Mouse (Mus musculus) retina, postnatal 7 days (tissue): ENCODE measurements around the gene Hlf.
A peak's percentile ranks its signal among the peaks of the same experiment; 100 is the strongest.

Experiments used
- DNase-seq: peaks from one replicate; pipeline ENCODE4 v3.0.0-alpha.2; 2012; ENCODE audit warnings: low read depth, low spot score

Gene Hlf

GRCm38 (mm10) chr11:90340836-90341235 lies 49.9 kb downstream of the Hlf start:
- DNase-seq, result no peak

DNA sequence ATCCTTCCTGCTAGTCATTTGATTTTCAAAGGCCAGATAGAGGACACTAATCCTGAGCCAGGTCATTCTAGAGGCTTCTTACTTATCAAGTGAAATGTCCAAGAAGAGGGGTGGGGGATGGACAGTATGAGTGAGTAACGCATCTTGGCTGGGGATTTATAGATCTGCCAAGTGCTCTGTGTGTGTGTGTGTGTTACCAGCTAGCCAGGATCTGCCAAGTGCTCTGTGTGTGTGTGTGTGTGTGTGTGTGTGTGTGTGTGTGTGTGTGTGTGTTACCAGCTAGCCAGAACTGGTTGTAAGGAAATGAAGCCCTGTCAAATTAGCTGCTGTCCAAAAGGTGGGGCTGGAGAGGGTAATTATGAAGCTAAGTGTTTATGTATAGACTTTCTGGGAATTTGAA lies 55.9 kb downstream of the Hlf start:
- DNase-seq, result no peak

DNA sequence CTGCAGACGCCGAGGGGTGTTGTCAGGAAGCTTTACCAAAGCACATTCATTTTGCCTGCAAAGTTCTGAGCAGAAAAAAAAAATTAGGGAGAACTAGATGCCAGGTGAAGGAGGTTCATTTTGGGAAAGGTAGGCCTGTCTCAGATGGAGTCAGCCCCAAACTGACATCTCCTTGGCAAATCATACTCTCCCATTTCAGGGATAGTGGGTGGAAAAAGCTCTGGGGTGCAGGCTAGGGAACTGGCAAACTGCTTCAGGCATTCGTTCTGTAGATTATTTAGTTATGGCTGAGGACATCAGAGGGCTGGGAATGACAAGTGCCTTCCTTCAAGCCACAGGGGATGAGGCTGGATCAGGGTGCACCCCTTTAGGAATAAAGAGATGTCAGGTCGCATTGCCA lies 58.0 kb downstream of the Hlf start:
- no peak for DNase-seq

GRCm38 (mm10) chr11:90330202-90330694 lies 60.4 kb downstream of the Hlf start:
- no peak for DNase-seq

DNA sequence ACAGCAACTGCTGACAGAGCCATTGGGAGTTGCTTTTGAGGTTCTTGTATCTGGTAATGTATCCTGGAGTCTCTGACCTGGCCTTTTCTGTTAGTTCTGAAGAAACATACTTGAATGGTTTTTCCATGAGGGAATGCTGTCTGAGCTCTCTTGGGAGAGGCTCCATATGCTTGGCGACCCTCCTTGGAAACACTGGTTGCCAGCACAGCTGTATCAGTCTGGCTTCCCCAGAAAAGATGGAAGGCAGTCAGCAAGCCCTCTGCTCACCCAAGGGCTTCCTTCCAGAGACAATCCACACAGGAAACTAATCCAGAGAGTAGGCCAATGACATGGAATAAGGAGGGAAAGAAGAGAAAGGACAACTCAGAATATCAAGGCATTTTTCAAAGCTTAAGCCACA lies 63.9 kb downstream of the Hlf start:
- DNase-seq, result no peak

GRCm38 (mm10) chr11:90326146-90326545 lies 64.5 kb downstream of the Hlf start:
- no peak for DNase-seq

DNA sequence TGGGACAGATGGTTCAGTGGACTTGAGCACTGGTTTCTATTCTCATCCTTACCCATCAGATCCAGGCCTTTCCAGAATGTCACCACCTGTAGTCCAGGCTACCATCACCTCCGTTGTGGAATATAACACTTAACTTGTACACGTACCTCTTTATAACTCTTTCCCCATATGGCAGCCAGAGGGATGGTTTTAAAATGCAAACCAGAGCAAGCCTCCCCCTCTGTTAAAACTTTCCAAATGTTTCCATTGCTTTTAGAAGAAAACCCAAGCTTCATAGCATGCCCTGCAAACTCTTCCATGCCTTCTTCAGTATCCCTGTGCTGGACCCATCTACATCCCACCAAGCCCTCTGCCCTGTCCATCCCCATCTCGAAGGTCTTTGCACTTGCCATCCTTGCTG lies 66.1 kb downstream of the Hlf start:
- DNase-seq, result no peak

DNA sequence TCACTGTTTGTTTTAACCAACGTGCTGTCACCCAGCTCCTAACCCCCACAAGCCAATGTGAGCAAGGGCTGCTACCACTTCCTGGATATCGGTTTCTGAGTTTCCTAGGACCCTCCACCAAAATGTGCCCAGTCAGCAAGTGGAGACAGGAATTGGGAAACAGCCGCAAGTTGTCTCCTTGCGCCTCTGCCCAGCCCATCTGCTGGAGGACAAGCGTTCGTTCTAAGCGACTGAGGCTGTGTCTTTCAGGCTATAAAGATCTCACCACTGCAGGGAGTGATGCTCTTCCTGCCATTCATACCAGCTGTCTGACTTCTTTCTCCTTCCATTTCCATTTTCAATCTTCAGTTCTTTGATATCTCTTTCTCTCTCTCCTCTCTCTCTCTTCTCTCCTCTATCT lies 69.8 kb downstream of the Hlf start:
- no peak for DNase-seq

GRCm38 (mm10) chr11:90317482-90317881 lies 73.2 kb downstream of the Hlf start:
- DNase-seq, result peak; percentile 51

- no peak for DNase-seq
Observed at GRCm38 (mm10) chr11:90314606-90315005, 76.1 kb downstream of the Hlf start.

DNA sequence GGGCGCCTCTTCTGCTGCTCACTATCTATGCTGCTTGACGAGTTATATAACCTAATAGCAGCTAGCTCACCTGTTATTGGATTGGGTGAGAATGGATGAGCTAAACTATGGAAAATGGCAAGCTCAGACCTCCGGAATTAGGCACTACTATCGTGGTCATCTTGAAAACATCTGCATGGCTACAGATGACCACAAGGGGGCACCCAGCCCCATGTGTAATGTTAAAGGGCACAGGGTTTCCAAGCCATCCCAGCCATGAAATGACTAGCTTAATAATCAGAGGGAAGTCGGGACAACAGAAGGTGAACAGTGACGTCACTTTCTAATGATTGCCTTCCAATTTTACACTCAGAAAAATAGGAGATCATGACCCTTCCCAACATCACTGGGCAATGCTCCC lies 83.7 kb downstream of the Hlf start:
- peak; percentile 53 for DNase-seq

DNA sequence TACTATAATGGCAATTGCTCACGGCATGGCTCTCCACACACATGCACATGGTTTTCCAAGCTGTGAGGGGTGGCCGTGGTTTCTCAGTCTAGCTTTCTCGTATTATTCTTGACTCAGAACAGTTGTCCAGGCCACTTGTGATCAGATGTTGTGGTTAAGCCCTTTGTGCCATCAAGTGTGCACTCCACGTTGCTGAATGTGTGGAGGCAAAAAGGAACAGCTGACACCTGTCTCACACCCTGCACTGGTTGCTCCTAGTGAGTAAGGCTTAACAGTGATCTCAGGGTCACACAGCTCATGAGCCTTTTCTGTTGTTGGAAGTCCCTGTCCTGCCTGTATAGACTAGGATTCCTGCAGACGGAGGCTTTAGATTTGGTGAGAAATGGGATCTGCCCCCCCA lies 84.6 kb downstream of the Hlf start:
- no peak for DNase-seq

GRCm38 (mm10) chr11:90294622-90295021 lies 96.1 kb downstream of the Hlf start:
- no peak for DNase-seq

DNA sequence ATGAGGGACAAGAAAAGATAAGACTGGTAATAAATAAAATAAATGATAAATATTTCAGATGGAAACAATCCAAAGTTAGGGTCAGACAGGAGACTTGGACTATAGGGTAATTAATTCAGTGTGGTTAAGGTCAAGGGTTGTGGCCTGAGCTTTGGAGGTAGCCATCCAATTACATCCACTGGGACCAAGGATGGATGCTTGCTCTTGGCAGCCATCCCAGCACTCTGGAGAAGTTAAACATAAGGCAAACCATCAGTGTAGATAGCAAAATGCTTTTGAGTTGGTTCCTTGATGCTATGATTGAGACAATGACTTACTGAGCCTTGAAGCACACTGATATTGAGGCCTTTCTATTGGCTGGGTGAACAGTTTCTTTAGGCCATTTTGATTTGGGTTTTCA lies 97.9 kb downstream of the Hlf start:
- DNase-seq, result no peak

DNA sequence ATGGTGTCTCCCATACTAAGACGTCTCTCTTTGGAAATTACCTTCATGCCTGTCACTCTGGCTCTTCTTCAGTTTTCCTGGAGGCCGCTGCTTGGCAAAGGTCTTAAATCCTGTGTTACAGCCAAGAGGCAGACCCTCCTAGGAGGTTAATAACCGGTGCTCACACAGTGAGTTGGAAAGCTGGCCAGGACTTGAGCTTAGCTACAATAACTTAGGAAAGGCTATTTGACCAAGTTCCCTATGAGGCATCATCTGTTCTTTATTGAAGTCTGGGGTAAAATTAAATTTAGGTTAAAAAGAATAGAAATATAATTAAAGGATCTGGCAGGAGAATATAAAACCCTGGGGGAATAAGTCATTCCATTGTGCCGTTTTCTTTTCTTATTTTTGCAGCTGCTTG lies 99.5 kb downstream of the Hlf start:
- no peak for DNase-seq

- no peak for DNase-seq
Observed at GRCm38 (mm10) chr11:90286550-90287154, 104.0 kb downstream of the Hlf start.
